Mouse (Mus musculus) MEL (cell line): ENCODE data around the gene Srcap.

ENCODE experiments used
- CTCF ChIP-seq, 3 experiments: IDR thresholded peaks in 2 of 3; conservative IDR thresholded peaks in 1 of 3; 2 replicates each; pipeline ENCODE4 v1.5.1; 2011 to 2012; ENCODE audit warnings: low read length in 3 of 3, low read depth in 2 of 3, mild to moderate bottlenecking in 2 of 3, improper control_type of control experiment in 1 of 3, inconsistent platforms in 1 of 3, mixed read lengths in 1 of 3, moderate library complexity in 1 of 3; ENCODE audit not compliant: control insufficient read depth in 1 of 3, insufficient read depth in 1 of 3, poor library complexity in 1 of 3, severe bottlenecking in 1 of 3
- EP300 ChIP-seq, 2 experiments: IDR thresholded peaks; 2 replicates each; pipeline ENCODE4 v1.6.1; 2011; ENCODE audit warnings: improper control_type of control experiment in 2 of 2, low read length in 2 of 2, low read depth in 1 of 2, mild to moderate bottlenecking in 1 of 2
- HCFC1 ChIP-seq: IDR thresholded peaks from 2 replicates; pipeline ENCODE4 v1.6.1; 2012; ENCODE audit warnings: low read depth, mild to moderate bottlenecking, inconsistent platforms, low read length, improper control_type of control experiment, moderate library complexity
- MEF2A ChIP-seq: IDR thresholded peaks from 2 replicates; pipeline ENCODE4 v1.6.1; 2014; ENCODE audit warnings: low read depth, mild to moderate bottlenecking, inconsistent platforms, low read length, improper control_type of control experiment; ENCODE audit not compliant: poor library complexity, insufficient replicate concordance, severe bottlenecking; ENCODE audit errors: extremely low read depth
- ZC3H11A ChIP-seq: IDR thresholded peaks from 2 replicates; pipeline ENCODE4 v1.6.1; 2012; ENCODE audit warnings: low read depth, mild to moderate bottlenecking, inconsistent platforms, low read length, improper control_type of control experiment

- TF ChIP-seq HCFC1 (no peak), ZC3H11A (no peak), CTCF (IDR thresholded peaks at IDR 0.05 in 2 of 3, conservative IDR thresholded peaks at IDR 0.05 in 1 of 3; ENCODE audit: control insufficient read depth in 1 of 3, insufficient read depth in 1 of 3, low read depth in 2 of 3, low read length in 3 of 3, poor library complexity in 1 of 3, severe bottlenecking in 1 of 3) (no peak), MEF2A (no peak), EP300 (IDR thresholded peaks at IDR 0.05; ENCODE audit: low read depth in 1 of 2, low read length in 2 of 2) (no peak)
These were observed 2.0 kb downstream of the Srcap start for GRCm38 (mm10) chr7:127513781-127514180.
